Mouse (Mus musculus): ENCODE data around the gene Mt4. TPM values are rescaled to one million over a fixed set of nuclear protein-coding genes. Genes with fewer than 3 reads are reported as not detected.

Mt4 gene
- polyA plus RNA-seq, 1 experiment from 2014 or later = not detected

DNA sequence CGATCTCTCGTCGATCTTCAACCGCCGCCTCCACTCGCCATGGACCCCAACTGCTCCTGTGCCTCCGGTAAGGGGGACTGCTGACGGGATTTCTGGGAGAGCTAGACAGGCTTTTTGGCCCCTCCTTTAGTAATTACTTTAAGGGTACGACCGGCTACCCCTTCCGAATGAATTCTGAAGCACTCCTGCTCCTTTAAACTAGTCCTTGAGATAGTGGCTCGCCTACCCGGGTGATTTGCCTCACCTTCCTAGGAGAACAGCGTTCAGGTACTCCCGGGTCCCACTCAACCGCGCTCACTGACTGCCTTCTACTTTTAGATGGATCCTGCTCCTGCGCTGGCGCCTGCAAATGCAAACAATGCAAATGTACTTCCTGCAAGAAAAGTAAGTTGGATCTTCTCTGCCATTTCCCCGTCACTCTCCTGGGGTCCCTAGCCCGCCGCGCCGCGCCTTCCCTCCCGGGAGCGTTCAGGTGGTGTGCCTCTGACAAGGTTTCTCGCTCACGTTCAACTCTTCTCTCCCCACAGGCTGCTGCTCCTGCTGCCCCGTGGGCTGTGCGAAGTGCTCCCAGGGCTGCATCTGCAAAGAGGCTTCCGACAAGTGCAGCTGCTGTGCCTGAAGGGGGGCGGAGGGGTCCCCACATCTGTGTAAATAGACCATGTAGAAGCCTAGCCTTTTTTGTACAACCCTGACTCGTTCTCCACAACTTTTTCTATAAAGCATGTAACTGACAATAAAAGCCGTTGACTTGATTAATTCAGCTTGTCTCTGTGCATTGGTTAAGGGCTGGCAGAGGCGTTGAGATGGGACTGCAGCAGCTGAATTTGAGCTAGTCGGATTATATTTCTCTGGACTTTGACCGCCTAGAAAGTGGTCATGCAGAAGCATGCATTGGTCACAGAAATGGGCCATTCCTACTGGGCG lies 36.1 kb downstream of the Mt4 start:
- Histone ChIP-seq H3K27me3 (replicated peaks; ENCODE audit: low read depth, poor library complexity, severe bottlenecking) (peaks cover 96% of the 10 kb centered on the region), H3K27ac (replicated peaks) (peak overlapping the region; percentile 51), H3K4me1 (peaks cover 38% of the 10 kb centered on the region), H3K4me3 (peak overlapping the region; percentile 60), H3K9me3 (no peaks in the 10 kb centered on the region), H3K36me3 (replicated peaks) (no peaks in the 10 kb centered on the region)
- peak; percentile 55 for DNase-seq (ENCODE audit: low spot score)
- WGBS = 2% methylated on average over 39 of the region's 39 CpGs

DNA sequence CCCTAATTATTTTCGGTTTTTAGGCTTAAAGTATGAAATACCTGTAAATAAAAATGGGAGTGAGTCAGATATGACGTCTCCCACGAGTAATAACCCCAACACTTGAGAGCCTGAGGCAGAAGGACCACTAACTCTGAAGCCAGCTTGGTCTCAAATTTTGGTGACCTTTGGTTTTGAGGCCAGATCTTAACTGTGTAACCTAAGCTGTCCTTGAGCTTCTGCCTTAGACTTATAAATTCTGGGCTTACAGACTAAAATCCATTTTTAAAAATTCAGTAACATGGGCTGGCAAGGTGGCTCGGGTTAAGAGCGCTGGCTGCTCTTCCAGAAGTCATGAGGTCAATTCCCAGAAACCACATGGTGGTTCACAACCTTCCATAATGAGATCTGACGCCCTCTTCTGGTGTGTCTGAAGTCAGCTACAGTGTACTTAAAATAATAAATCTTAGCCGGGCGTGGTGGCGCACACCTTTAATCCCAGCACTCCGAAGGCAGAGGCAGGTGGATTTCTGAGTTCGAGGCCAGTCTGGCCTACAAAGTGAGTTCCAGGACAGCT lies 36.9 kb downstream of the Mt4 start:
- DNase-seq (ENCODE audit: low spot score) = no peak
- Histone ChIP-seq H3K9me3 (no peaks in the 10 kb centered on the region), H3K4me1 (peaks cover 41% of the 10 kb centered on the region), H3K27ac (replicated peaks) (no peak overlapping the region), H3K4me3 (peak overlapping the region; percentile 60), H3K36me3 (replicated peaks) (no peaks in the 10 kb centered on the region), H3K27me3 (replicated peaks; ENCODE audit: low read depth, poor library complexity, severe bottlenecking) (peaks cover 100% of the 10 kb centered on the region)
- 42% methylated on average over 11 of the region's 11 CpGs for WGBS

DNA sequence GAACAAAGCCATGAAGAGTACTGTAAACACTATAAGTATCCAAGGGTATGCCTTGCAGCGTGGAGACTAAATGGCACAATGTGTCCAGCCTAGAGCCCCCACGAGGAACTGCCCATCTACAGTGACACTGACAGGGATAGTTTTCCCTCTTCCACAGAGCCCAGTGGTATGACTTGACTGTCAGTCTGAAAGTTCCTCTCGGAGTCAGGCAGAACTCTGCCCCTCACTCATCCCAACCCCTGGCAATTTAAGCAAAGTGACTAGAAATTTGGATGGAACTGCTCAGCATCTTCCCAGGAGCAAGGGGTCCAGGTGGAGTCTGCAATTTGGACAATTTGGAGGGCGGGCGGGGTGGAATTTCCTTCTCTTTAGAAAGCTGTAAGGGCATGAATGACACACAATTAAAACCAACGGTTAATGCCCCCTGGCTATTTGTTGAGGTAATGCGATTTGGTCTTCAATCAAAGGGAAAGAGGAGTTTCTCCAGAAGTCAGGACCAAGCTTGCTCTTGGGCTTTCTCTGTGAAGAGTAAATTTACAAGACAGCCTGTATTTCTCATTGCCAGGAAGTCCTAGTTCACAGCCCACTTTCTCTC lies 37.7 kb downstream of the Mt4 start:
- Histone ChIP-seq H3K4me1 (peaks cover 49% of the 10 kb centered on the region), H3K27me3 (replicated peaks; ENCODE audit: low read depth, poor library complexity, severe bottlenecking) (peaks cover 100% of the 10 kb centered on the region), H3K27ac (replicated peaks) (no peak overlapping the region), H3K4me3 (no peak overlapping the region), H3K36me3 (replicated peaks) (no peaks in the 10 kb centered on the region), H3K9me3 (no peaks in the 10 kb centered on the region)
- DNase-seq (ENCODE audit: low spot score) = no peak
- 19% methylated on average over 7 of the region's 7 CpGs for WGBS

DNA sequence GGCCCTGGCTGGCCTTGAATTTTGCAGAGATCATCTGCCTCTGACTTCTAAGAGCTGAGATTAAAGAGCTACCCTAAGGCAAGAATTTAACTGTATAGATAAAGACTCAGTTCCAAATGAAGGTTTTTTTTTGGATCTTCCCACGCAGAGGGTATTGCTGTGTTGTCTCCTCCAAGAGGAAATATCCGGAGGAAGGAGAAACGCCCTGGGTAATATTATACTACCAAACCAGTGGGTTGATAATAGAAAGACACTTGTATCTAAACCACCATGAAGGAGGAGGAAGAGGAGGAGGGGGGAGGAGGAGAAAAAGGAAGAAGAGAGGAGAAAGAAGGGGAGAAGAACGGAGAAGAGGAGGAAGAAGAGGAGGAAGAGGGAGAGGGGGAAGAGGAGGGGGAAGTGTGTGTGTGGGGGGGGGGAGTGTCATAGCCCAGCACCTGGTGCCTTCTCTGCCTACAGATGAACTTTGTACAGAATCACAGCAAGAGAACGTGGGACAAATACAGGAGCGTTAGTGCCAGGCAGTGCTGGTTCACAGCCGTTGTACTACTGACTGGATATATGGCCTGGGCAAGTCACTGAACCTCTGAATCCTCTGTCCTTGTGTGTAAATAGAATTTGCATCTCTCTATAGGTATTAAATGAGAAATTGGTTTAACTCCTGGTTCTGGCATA lies 40.9 kb downstream of the Mt4 start:
- H3K4me1 ChIP-seq = peaks cover 43% of the 10 kb centered on the region
- no peak overlapping the region for H3K27ac ChIP-seq (replicated peaks)
- 57% methylated on average over 7 of the region's 7 CpGs for WGBS
- no peak overlapping the region for H3K4me3 ChIP-seq
- H3K27me3 ChIP-seq (replicated peaks; ENCODE audit: low read depth, poor library complexity, severe bottlenecking) = peaks cover 100% of the 10 kb centered on the region
- DNase-seq (ENCODE audit: low spot score) = no peak
- no peaks in the 10 kb centered on the region for H3K36me3 ChIP-seq (replicated peaks)
- H3K9me3 ChIP-seq = no peaks in the 10 kb centered on the region

DNA sequence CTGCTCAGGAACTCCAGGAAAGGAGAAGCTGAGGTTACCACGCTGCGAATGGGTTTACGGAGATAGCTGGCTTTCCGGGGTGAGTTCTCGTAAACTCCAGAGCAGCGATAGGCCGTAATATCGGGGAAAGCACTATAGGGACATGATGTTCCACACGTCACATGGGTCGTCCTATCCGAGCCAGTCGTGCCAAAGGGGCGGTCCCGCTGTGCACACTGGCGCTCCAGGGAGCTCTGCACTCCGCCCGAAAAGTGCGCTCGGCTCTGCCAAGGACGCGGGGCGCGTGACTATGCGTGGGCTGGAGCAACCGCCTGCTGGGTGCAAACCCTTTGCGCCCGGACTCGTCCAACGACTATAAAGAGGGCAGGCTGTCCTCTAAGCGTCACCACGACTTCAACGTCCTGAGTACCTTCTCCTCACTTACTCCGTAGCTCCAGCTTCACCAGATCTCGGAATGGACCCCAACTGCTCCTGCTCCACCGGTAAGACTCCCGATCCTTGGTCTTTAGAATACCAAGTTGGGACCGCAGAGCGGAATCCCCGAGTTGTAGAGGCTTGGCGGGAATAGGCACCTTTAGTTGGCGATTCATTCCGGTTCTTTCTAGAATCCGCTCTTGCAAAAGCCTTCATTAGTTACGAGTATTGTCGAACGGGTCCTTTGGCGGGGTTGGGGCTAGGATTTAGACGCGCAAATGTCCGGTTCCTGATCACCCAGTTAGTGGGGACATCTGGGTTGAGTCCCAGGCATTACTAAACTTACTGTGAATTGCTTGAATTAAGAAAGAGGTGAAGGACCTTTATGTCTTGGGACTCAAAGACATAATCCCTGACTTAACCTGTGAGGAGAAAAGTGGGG lies 42.1 kb downstream of the Mt4 start, which contains the start of gene Mt1:
Gene Mt1, plus strand, starts transcription at position 226 of the 856 bp plus-strand sequence.
- H3K27me3 ChIP-seq (replicated peaks; ENCODE audit: low read depth, poor library complexity, severe bottlenecking) = peaks cover 100% of the 10 kb centered on the region
- DNase-seq (ENCODE audit: low spot score) = peak; percentile 85
- peaks cover 43% of the 10 kb centered on the region for H3K4me1 ChIP-seq
- H3K4me3 ChIP-seq = peak within 1 kb of the TSS; percentile 64
- H3K36me3 ChIP-seq (replicated peaks) = no peaks in the 10 kb centered on the region
- no peaks in the 10 kb centered on the region for H3K9me3 ChIP-seq
- under 1% methylated on average over 50 of the region's 50 CpGs for WGBS
- H3K27ac ChIP-seq (replicated peaks) = peak within 1 kb of the TSS; percentile 26; the same call in 1 of the 2 replicates

DNA sequence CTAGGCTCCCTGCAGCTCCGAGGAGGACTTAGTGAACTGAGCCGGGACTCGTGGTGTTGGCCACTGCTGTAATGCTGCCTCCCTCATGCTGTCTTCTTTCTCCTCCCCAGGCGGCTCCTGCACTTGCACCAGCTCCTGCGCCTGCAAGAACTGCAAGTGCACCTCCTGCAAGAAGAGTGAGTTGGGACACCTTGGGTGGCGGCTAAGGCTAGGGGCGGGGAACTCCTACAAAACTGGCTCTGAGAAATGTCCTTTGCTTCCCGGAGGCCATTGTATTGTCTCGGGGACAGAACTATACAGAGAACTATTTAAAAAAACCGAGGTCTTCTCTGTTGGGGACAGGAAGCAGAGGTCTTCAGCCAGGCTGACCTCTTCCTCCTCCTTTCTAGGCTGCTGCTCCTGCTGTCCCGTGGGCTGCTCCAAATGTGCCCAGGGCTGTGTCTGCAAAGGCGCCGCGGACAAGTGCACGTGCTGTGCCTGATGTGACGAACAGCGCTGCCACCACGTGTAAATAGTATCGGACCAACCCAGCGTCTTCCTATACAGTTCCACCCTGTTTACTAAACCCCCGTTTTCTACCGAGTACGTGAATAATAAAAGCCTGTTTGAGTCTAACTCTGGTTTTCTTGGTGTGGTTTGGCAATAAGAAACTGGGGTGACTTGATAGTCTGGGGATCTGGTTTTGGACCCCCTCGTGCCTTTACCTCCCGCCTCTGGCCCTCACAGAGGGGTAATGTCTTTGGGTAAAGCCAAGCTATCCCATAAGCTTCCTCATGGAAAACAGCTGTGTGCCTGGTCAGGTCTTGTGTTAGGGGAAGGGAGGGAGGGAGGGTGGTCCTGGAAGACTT lies 42.9 kb downstream of the Mt4 start:
- Histone ChIP-seq H3K9me3 (no peaks in the 10 kb centered on the region), H3K4me1 (peaks cover 43% of the 10 kb centered on the region), H3K36me3 (replicated peaks) (no peaks in the 10 kb centered on the region), H3K27ac (replicated peaks) (peak overlapping the region; percentile 26; the same call in 1 of the 2 replicates), H3K4me3 (peak overlapping the region; percentile 64), H3K27me3 (replicated peaks; ENCODE audit: low read depth, poor library complexity, severe bottlenecking) (peaks cover 100% of the 10 kb centered on the region)
- 3% methylated on average over 25 of the region's 25 CpGs for WGBS
- peak; percentile 56 for DNase-seq (ENCODE audit: low spot score)

DNA sequence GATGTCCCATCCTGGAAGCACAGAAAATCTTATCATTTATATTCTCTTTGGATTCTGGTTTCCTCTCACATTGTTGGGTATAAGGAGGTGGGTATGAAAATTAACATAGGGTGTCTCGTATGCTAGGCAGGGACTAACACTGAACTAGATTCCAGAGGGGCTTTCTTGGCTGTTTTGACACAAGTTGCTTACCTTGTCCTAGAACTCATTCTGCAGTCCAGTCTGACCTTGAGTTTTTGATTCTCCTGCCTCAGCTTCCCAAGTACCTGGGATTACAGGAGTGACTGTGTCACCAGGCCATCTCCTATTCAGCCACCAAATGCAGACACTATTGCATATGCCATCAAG lies 43.5 kb downstream of the Mt4 start:
- Histone ChIP-seq H3K27me3 (replicated peaks; ENCODE audit: low read depth, poor library complexity, severe bottlenecking) (peaks cover 100% of the 10 kb centered on the region), H3K4me1 (peaks cover 42% of the 10 kb centered on the region), H3K9me3 (no peaks in the 10 kb centered on the region), H3K27ac (replicated peaks) (no peak overlapping the region), H3K4me3 (peak overlapping the region; percentile 64), H3K36me3 (replicated peaks) (no peaks in the 10 kb centered on the region)
- 69% methylated on average over 1 of the region's 1 CpGs for WGBS
- no peak for DNase-seq (ENCODE audit: low spot score)

DNA sequence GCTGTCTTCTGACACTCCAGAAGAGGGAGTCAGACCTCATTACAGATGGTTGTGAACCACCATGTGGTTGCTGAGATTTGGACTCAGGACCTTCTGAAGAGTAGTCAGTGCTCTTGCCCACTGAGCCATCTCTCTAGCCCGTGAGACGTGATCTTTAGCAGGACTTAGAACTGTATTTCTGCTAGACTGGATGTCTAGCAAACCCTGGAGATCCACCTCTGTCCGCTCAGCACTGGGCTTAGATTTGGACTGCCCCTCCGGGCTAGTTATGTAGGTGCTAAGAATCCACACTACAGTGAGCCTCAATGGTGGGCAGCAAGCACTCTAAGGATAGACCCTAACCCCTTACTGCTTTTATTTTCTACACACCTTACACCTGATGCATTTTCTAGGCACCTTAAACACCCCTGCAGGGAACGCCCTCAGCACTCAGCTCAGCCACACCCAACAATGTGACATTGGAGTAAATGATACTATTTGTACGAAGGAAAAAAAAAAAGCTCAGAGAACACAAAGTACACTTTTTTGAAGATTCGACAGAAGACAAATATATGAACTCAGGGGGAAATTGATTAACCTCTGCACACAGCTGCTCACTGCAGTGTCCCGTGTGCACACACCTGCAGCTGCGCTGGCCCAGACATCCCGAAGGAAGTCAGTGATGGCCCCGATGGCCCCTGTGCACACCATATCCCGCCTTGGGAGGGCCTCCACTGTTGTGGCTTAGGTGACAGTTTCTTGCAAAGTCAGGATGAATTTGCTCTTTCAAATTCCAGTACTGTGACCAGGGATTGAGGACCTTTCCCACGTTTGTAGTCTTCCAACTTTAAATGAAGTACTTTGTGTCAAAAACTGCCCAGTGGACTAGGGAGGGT lies 45.3 kb downstream of the Mt4 start:
- WGBS = 62% methylated on average over 13 of the region's 13 CpGs
- H3K4me3 ChIP-seq = peak overlapping the region; percentile 46

DNA sequence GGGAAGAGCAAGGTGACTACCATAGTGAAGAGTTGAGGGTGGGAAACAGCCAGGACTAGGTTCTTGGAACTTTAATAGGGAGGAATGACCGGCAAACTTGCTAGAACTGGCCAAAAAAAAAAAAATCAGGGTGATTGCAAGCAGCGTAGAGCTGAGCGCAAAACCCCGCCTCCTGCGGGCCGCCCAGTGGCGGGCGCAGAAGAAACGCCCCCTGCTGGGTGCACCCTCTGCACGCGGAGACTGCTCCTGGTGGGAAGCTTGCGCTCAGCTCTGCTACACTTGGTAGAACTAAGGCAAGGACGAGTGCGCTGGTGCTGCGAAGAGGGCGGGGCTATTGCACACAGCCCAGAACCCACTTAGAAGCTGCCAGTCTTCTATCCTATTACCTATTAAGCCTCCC lies 46.1 kb downstream of the Mt4 start:
- Histone ChIP-seq H3K27me3 (replicated peaks; ENCODE audit: low read depth, poor library complexity, severe bottlenecking) (peaks cover 100% of the 10 kb centered on the region), H3K36me3 (replicated peaks) (no peaks in the 10 kb centered on the region), H3K27ac (replicated peaks) (peak overlapping the region; percentile 19; the same call in 1 of the 2 replicates), H3K9me3 (no peaks in the 10 kb centered on the region), H3K4me3 (peak overlapping the region; percentile 46), H3K4me1 (peaks cover 60% of the 10 kb centered on the region)
- DNase-seq (ENCODE audit: low spot score) = peak; percentile 88
- WGBS = under 1% methylated on average over 16 of the region's 16 CpGs

More for the DNA sequence above, 45.3 kb downstream of the Mt4 start:
- Histone ChIP-seq H3K9me3 (no peaks in the 10 kb centered on the region), H3K4me1 (peaks cover 55% of the 10 kb centered on the region), H3K27me3 (replicated peaks; ENCODE audit: low read depth, poor library complexity, severe bottlenecking) (peaks cover 100% of the 10 kb centered on the region), H3K27ac (replicated peaks) (peak overlapping the region; percentile 19; the same call in 1 of the 2 replicates), H3K36me3 (replicated peaks) (no peaks in the 10 kb centered on the region)
- DNase-seq (ENCODE audit: low spot score) = no peak

DNA sequence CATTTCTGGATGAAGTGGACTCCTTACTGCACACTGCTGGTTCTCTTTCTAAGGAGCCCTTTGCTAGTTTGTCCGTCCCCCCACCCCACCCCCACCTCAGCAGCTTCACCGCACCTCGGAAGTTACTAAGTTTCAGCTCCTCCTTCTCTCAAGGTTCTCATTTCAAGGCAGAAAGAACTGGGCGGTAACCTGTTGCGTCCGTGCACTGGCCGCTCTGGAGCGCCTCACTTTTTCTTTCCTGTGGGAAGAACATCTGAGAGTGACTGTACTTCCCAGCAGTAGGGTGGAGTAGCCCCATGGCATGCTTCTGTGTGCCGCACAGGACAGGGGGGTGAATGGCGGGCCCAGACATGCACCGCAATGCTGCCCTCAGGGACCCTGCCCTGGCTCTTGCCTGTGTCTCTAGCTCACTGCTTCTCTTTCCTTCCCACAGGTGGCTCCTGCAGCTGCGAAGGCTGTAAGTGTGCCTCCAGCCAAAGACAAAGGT lies 47.4 kb downstream of the Mt4 start:
- H3K4me1 ChIP-seq = peaks cover 55% of the 10 kb centered on the region
- WGBS = 16% methylated on average over 12 of the region's 12 CpGs

More for the DNA sequence above, 47.4 kb downstream of the Mt4 start:
- Histone ChIP-seq H3K27ac (replicated peaks) (peak overlapping the region; percentile 48; the same call in 1 of the 2 replicates), H3K9me3 (no peaks in the 10 kb centered on the region), H3K36me3 (replicated peaks) (no peaks in the 10 kb centered on the region), H3K27me3 (replicated peaks; ENCODE audit: low read depth, poor library complexity, severe bottlenecking) (peaks cover 98% of the 10 kb centered on the region), H3K4me3 (peak overlapping the region; percentile 46; the same call in 1 of the 2 replicates)
- DNase-seq (ENCODE audit: low spot score) = peak; percentile 55

Data from embryonic facial prominence, embryonic 10.5 days (tissue).